Mouse (Mus musculus) olfactory bulb, adult 2 months (tissue): ENCODE data around the gene Prkg1.

Experiments
- CTCF ChIP-seq: fragments of 200-500 bp; IDR thresholded peaks from 2 replicates; pipeline ENCODE4 v1.5.1; 2012; ENCODE audit warnings: low read depth, mild to moderate bottlenecking, low read length, moderate library complexity; ENCODE audit not compliant: insufficient read depth
- POLR2A ChIP-seq: fragments of 200-500 bp; IDR thresholded peaks from 2 replicates; pipeline ENCODE4 v1.6.1; 2012; ENCODE audit warnings: mild to moderate bottlenecking, low read depth, low read length, moderate library complexity; ENCODE audit not compliant: insufficient read depth

- TF ChIP-seq POLR2A (no peak), CTCF (no peak)
Measured at GRCm38 (mm10) chr19:31255780-31256179, 509.1 kb downstream of the Prkg1 start.
